Mouse (Mus musculus) liver, postnatal 0 days (tissue): ENCODE measurements around the gene Scarb2. TPM values are rescaled to one million over a fixed set of nuclear protein-coding genes. Genes with fewer than 3 reads are reported as not detected.

ENCODE experiments used
- ATAC-seq: fragments of 200-750 bp; cut with Nextera tagmentation; 2 replicates; pipeline ENCODE4 v1.8.0; 2017; ENCODE audit warnings: mild to moderate bottlenecking, moderate library complexity
- DNase-seq: peaks from one replicate; pipeline ENCODE4 v3.0.0-alpha.2; 2016
- H3K27ac ChIP-seq: fragments of 300-500 bp; sonication (generic); 2 replicates; pipeline ENCODE4 v1.5.1; 2014; ENCODE audit warnings: antibody characterized with exemption, moderate library complexity, mild to moderate bottlenecking, low read depth
- H3K27me3 ChIP-seq: fragments of 300-500 bp; sonication (generic); 2 replicates; pipeline ENCODE4 v1.6.1; 2014; ENCODE audit warnings: low read length, control low read depth, mixed read lengths; ENCODE audit not compliant: insufficient read depth
- H3K36me3 ChIP-seq: fragments of 300-500 bp; sonication (generic); replicated peaks from 2 replicates; pipeline ENCODE4 v1.6.1; 2014; ENCODE audit warnings: mild to moderate bottlenecking, control low read depth, low read length, moderate library complexity, mixed read lengths; ENCODE audit not compliant: insufficient read depth
- H3K4me1 ChIP-seq: fragments of 300-500 bp; sonication (generic); 2 replicates; pipeline ENCODE4 v1.6.1; 2014; ENCODE audit warnings: antibody characterized with exemption, mild to moderate bottlenecking, control low read depth; ENCODE audit not compliant: insufficient read depth
- H3K4me2 ChIP-seq: fragments of 300-500 bp; sonication (generic); 2 replicates; pipeline ENCODE4 v1.6.1; 2014; ENCODE audit warnings: low read depth, mild to moderate bottlenecking, low read length, moderate library complexity, mixed read lengths
- H3K4me3 ChIP-seq: fragments of 300-500 bp; sonication (generic); 2 replicates; pipeline ENCODE4 v1.5.1; 2014; ENCODE audit warnings: low read depth, low read length
- H3K9ac ChIP-seq: fragments of 300-500 bp; sonication (generic); replicated peaks from 2 replicates; pipeline ENCODE4 v1.6.1; 2014; ENCODE audit warnings: mild to moderate bottlenecking, moderate library complexity
- H3K9me3 ChIP-seq: fragments of 300-500 bp; sonication (generic); 2 replicates; pipeline ENCODE4 v1.6.1; 2016; ENCODE audit warnings: mild to moderate bottlenecking, control low read depth, low read length, mixed read lengths
- CTCF ChIP-seq: sonication (generic); IDR thresholded peaks from 2 replicates; pipeline ENCODE4 v1.5.1; 2016; ENCODE audit warnings: antibody characterized with exemption, low read depth
- EP300 ChIP-seq: IDR thresholded peaks from 2 replicates; pipeline ENCODE4 v1.6.1; 2016; ENCODE audit warnings: antibody characterized with exemption, low read depth, mild to moderate bottlenecking
- WGBS: fragments of 180-500 bp; shearing (Covaris S2); extraction: QIAGEN DNeasy Blood & Tissue Kit; methylation state at CpG from one replicate; pipeline ENCODE4 v1.1.7; 2014; ENCODE audit not compliant: insufficient replicate concordance; 5-methylcytosine and 5-hydroxymethylcytosine counted together
- polyA plus RNA-seq: library from polyadenylated mRNA; unstranded; fragments of >200 nt; fragmentation: Nextera tagmentation; extraction: Ambion mirVana; gene quantifications from 2 replicates; pipeline ENCODE4 v1.2.1, GENCODE M21; 2015

Gene Scarb2
- polyA plus RNA-seq, 1 experiment from 2014 or later, result 16.3 TPM

DNA sequence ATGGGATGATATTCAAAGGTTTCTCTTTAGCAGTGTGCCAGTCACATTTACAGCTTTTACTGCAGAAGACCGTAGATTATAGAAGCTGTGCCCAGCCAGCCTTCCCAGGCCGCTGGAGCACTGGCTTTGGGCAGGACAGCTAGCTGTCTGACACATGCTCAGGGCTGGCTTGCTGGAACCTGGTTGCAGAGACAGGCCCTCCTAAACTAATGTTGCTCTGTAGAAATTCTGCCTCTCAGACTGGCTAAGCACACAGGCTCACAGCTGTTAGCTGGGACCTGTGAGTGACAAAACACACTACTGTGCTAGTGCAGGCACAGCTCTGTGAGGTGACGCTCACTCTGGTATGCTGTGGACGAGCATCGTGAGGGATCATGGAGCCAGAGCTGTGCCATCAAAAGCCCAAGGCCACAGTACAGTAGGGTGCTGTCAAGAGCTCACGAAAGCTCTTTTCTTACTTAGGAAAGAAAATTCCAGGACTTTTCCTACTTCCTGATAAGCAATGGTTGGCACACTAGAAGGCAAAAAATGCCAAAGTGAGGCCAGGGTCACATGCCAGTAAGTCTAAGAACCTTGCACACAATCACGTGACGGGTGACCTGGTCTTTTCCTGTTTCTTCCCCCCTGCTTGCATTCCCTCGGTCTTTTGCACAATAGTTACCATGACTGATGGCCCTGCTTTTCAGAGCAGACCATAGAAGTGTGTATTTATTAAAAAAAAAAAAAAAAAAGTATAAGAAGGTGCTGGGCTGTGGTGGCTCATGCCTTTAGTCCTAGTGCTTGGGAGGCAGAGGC, 97.1 kb downstream of the Scarb2 start:
- H3K4me2 ChIP-seq, result no peak overlapping the region
- H3K9me3 ChIP-seq, result no peaks in the 10 kb centered on the region
- TF ChIP-seq EP300 (no peak), CTCF (no peak)
- H3K4me3 ChIP-seq, result no peak overlapping the region
- no peak overlapping the region for H3K27ac ChIP-seq
- H3K4me1 ChIP-seq, result no peaks in the 10 kb centered on the region
- no peak for DNase-seq
- 71% methylated on average over 9 of the region's 9 CpGs for WGBS
- no peak for ATAC-seq
- H3K27me3 ChIP-seq, result no peaks in the 10 kb centered on the region
- no peak overlapping the region for H3K9ac ChIP-seq
- peaks cover 6% of the 10 kb centered on the region for H3K36me3 ChIP-seq

DNA sequence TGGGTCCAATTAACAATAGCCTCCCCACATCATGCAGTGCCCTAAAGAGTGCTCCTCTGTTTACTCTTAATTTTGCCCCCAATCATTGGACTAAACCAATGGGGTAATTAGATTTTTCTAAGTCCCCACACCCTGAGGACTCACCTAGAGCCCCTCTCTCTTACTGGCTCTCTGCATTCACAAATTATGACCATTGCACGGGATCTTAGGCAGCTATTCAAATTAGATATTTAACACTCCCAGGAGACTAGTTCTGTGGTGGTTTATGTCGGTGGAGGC, 102.3 kb downstream of the Scarb2 start:
- H3K27me3 ChIP-seq, result no peaks in the 10 kb centered on the region
- H3K36me3 ChIP-seq, result no peaks in the 10 kb centered on the region
- WGBS, result 57% methylated on average over 2 of the region's 2 CpGs
- H3K4me3 ChIP-seq, result no peak overlapping the region
- ATAC-seq, result no peak
- no peak overlapping the region for H3K4me2 ChIP-seq
- H3K9ac ChIP-seq, result no peak overlapping the region
- no peak overlapping the region for H3K27ac ChIP-seq
- H3K9me3 ChIP-seq, result no peaks in the 10 kb centered on the region
- no peak for DNase-seq
- H3K4me1 ChIP-seq, result no peaks in the 10 kb centered on the region
- TF ChIP-seq CTCF (no peak), EP300 (no peak)

DNA sequence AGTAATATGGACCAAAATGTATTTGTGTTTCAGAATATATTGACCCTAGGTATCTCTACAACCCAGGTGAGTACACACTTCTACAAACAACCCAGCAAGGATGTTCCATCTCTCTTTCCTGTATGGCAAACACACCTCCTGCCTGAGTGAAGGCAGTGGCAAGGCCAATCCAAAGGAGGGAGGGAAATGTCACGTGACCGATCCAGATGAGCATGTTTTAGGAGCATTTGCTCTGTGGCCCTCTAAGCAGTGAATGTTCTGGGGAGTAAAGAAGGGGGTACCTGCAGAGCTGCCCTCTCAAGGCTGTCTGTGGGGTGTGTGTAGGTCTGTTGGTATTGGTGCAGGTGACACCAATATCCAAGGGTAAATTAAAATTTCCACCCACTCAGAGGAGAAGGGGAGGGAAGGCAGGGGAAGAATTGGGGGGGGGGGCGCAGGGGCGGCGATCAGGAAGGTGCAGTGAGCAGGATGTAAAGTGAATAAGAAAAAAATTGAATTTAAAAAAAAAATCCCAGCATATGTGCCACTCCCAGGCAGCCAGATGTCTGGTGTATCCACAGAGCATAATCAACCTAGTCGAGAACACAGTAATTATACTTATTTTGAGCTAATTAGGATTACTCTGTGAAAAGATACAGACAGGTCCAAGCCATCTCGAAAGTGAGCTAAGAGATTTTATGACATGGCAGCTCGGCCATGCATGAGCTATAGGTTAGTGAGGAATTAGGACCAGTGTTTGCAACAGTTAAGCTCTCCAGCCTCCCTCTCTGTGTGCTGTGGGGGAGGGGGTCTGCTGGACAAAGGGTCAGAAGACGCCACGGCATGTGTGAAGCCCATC, 102.9 kb downstream of the Scarb2 start:
- TF ChIP-seq CTCF (no peak), EP300 (no peak)
- DNase-seq (no peak), ATAC-seq (no peak)
- no peak overlapping the region for H3K4me3 ChIP-seq
- 78% methylated on average over 10 of the region's 10 CpGs for WGBS
- H3K9ac ChIP-seq, result no peak overlapping the region
- H3K4me2 ChIP-seq, result no peak overlapping the region
- H3K27ac ChIP-seq, result no peak overlapping the region
- H3K27me3 ChIP-seq, result no peaks in the 10 kb centered on the region
- H3K4me1 ChIP-seq, result no peaks in the 10 kb centered on the region
- no peaks in the 10 kb centered on the region for H3K9me3 ChIP-seq
- no peaks in the 10 kb centered on the region for H3K36me3 ChIP-seq

DNA sequence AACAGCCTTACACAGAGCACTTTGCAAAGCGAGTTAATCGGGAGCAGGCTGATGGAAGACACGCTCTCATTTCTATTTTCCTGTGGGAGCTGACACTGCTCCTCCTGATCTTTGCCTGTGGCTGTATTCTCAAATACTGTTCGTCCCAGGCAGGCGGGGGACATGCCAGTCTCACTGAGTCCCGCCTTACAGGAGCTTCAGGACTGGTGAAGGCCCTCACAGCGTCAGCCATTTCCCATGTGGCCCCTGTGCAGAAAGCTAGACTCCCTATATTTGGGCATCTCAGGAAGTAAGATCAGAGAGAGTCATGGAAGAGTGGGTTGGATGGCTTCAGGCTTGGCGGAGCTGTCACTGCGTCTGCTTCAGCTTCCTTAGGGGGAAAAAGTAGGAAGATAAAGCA, 103.8 kb downstream of the Scarb2 start:
- Histone ChIP-seq H3K9me3 (no peaks in the 10 kb centered on the region), H3K4me1 (no peaks in the 10 kb centered on the region), H3K9ac (no peak overlapping the region), H3K27ac (no peak overlapping the region), H3K36me3 (no peaks in the 10 kb centered on the region), H3K4me3 (no peak overlapping the region), H3K4me2 (no peak overlapping the region), H3K27me3 (no peaks in the 10 kb centered on the region)
- TF ChIP-seq EP300 (no peak), CTCF (no peak)
- DNase-seq (no peak), ATAC-seq (no peak)
- 67% methylated on average over 9 of the region's 9 CpGs for WGBS

DNA sequence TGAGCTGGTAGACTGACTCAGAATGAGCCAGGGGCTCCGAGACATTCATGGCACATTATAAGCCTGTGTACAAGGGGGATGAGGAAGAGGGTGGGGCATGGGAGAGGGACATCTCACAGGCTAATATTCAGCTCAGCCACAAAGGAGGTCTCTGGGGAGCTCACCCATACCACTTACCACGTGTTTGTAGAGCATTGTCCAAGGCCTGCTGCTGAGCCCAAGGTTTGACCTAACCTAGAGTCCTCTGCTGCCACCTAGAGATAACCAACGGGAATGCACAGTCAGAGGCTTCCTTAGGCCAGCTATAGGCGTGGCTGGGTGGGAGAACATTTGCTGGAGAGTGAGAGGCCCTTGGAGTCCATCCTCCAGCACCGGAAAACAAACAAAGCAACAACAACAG, 108.5 kb downstream of the Scarb2 start:
- no peak overlapping the region for H3K4me2 ChIP-seq
- no peaks in the 10 kb centered on the region for H3K4me1 ChIP-seq
- 18% methylated on average over 5 of the region's 5 CpGs for WGBS
- TF ChIP-seq CTCF (peak; percentile 95), EP300 (no peak)
- H3K9ac ChIP-seq, result no peak overlapping the region
- no peak overlapping the region for H3K27ac ChIP-seq
- DNase-seq, result peak; percentile 82
- no peaks in the 10 kb centered on the region for H3K36me3 ChIP-seq
- ATAC-seq, result peak; percentile 73
- no peak overlapping the region for H3K4me3 ChIP-seq
- H3K27me3 ChIP-seq, result no peaks in the 10 kb centered on the region
- H3K9me3 ChIP-seq, result no peaks in the 10 kb centered on the region

DNA sequence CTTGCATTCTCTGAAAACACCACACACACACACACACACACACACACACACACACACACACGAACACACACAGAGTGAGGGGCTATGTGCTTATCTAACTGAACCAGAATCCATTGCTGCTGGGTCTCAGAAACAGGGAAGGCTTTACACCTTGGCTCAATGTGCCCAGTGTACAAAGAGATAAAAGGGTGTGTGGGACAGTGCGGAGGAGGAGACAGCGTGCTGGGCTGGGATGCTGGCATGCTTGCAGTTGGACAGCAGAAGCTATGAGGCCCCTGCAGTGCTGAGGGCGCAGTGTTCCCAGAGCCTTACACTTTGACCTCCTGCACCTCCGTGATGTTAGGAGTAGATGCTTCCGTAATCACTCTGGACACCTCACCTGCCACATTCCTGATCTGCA, 110.2 kb downstream of the Scarb2 start:
- H3K4me2 ChIP-seq, result no peak overlapping the region
- H3K27me3 ChIP-seq, result no peaks in the 10 kb centered on the region
- no peak overlapping the region for H3K4me3 ChIP-seq
- H3K36me3 ChIP-seq, result no peaks in the 10 kb centered on the region
- WGBS, result 50% methylated on average over 6 of the region's 6 CpGs
- ATAC-seq, result peak; percentile 82
- no peak overlapping the region for H3K27ac ChIP-seq
- no peak for DNase-seq
- H3K4me1 ChIP-seq, result no peaks in the 10 kb centered on the region
- TF ChIP-seq CTCF, result no peak
- TF ChIP-seq EP300, result peak; percentile 71
- no peak overlapping the region for H3K9ac ChIP-seq
- H3K9me3 ChIP-seq, result no peaks in the 10 kb centered on the region
